Mouse (Mus musculus) liver, embryonic 14.5 days (tissue): ENCODE measurements around the gene Hipk1. TPM values are rescaled to one million over a fixed set of nuclear protein-coding genes. Genes with fewer than 3 reads are reported as not detected.

Source experiments
- ATAC-seq: fragments of 200-750 bp; cut with Nextera tagmentation; 2 replicates; pipeline ENCODE4 v1.8.0; 2017; ENCODE audit warnings: moderate number of reproducible peaks, mild to moderate bottlenecking, moderate library complexity; ENCODE audit not compliant: insufficient read depth
- DNase-seq, 3 experiments: peaks; one replicate each; pipeline ENCODE4 v3.0.0-alpha.2; 2012 to 2013; ENCODE audit warnings: low read depth in 3 of 3, low spot score in 3 of 3
- H3K27ac ChIP-seq: fragments of 300-500 bp; sonication (generic); 2 replicates; pipeline ENCODE4 v1.5.1; 2014; ENCODE audit warnings: moderate library complexity, mild to moderate bottlenecking, control low read depth, inconsistent platforms
- H3K27me3 ChIP-seq: fragments of 300-500 bp; sonication (generic); 2 replicates; pipeline ENCODE4 v1.6.1; 2014; ENCODE audit warnings: mild to moderate bottlenecking, low read length, moderate library complexity; ENCODE audit not compliant: control insufficient read depth, insufficient read depth
- H3K36me3 ChIP-seq: fragments of 300-500 bp; sonication (generic); replicated peaks from 2 replicates; pipeline ENCODE4 v1.6.1; 2014; ENCODE audit warnings: low read depth; ENCODE audit not compliant: control insufficient read depth, insufficient read depth
- H3K4me1 ChIP-seq, 2 experiments: fragments of 200-500 bp in 1 of 2; fragments of 300-500 bp in 1 of 2; sonication (generic) in 1 of 2; replicated peaks; 2 replicates each; pipeline ENCODE4 v1.6.1; 2012 to 2014; ENCODE audit warnings: antibody characterized with exemption in 1 of 2, inconsistent platforms in 1 of 2, low read length in 1 of 2; ENCODE audit not compliant: control insufficient read depth in 2 of 2, insufficient read depth in 2 of 2
- H3K4me2 ChIP-seq: fragments of 300-500 bp; sonication (generic); 2 replicates; pipeline ENCODE4 v1.6.1; 2014; ENCODE audit warnings: low read depth, mild to moderate bottlenecking, control low read depth, moderate library complexity
- H3K4me3 ChIP-seq, 2 experiments: fragments of 200-500 bp in 1 of 2; fragments of 300-500 bp in 1 of 2; sonication (generic) in 1 of 2; 2 replicates each; pipeline ENCODE4 v1.5.1; 2012 to 2014; ENCODE audit warnings: low read depth in 2 of 2, low read length in 2 of 2, mild to moderate bottlenecking in 2 of 2, control low read depth in 1 of 2, inconsistent platforms in 1 of 2, moderate library complexity in 1 of 2; ENCODE audit not compliant: insufficient read depth in 1 of 2
- H3K9ac ChIP-seq: fragments of 300-500 bp; sonication (generic); replicated peaks from 2 replicates; pipeline ENCODE4 v1.6.1; 2014; ENCODE audit warnings: mild to moderate bottlenecking, control low read depth, moderate library complexity
- H3K9me3 ChIP-seq: fragments of 300-500 bp; sonication (generic); 2 replicates; pipeline ENCODE4 v1.6.1; 2016; ENCODE audit warnings: low read length, mixed read lengths; ENCODE audit not compliant: control insufficient read depth
- CTCF ChIP-seq: IDR thresholded peaks from 2 replicates; pipeline ENCODE4 v1.5.1; 2016; ENCODE audit warnings: antibody characterized with exemption, low read depth, control low read depth
- EP300 ChIP-seq: IDR thresholded peaks from 2 replicates; pipeline ENCODE4 v1.6.1; 2016; ENCODE audit warnings: antibody characterized with exemption, low read depth
- WGBS: fragments of 180-500 bp; shearing (Covaris S2); extraction: QIAGEN DNeasy Blood & Tissue Kit; methylation state at CpG from one replicate; pipeline ENCODE4 v1.1.7; 2014; ENCODE audit not compliant: insufficient replicate concordance; 5-methylcytosine and 5-hydroxymethylcytosine counted together
- polyA plus RNA-seq, 2 experiments: library from polyadenylated mRNA; depleted of rRNA in 1 of 2; stranded (reverse) in 1 of 2; unstranded in 1 of 2; fragments of >200 nt; fragmentation: Nextera tagmentation in 1 of 2; extraction: Ambion mirVana in 1 of 2; gene quantifications; 2 replicates each; pipeline versions ENCODE4 v1.2.1 to v1.2.3; 2012 to 2014

Gene Hipk1
- polyA plus RNA-seq, 2 experiments = 17.1 to 22.4 TPM

GRCm38 (mm10) chr3:103805671-103806070, 14.3 kb upstream of the Hipk1 start:
- Histone ChIP-seq H3K4me1 (peaks cover 49 to 57% of the 10 kb centered on the region in 2 experiments), H3K27ac (peak overlapping the region; percentile 70), H3K4me2 (peak overlapping the region; percentile 5; the same call in 1 of the 2 replicates), H3K27me3 (no peaks in the 10 kb centered on the region), H3K36me3 (peaks cover 61% of the 10 kb centered on the region), H3K9me3 (no peaks in the 10 kb centered on the region), H3K9ac (no peak overlapping the region), H3K4me3 (no peak overlapping the region)
- no peak for DNase-seq
- TF ChIP-seq EP300 (no peak), CTCF (no peak)
- 79% methylated on average over 1 of the region's 1 CpGs for WGBS
- ATAC-seq = no peak

GRCm38 (mm10) chr3:103802861-103803260, 11.5 kb upstream of the Hipk1 start:
- Histone ChIP-seq H3K36me3 (peaks cover 62% of the 10 kb centered on the region), H3K9me3 (no peaks in the 10 kb centered on the region), H3K4me1 (peaks cover 69 to 71% of the 10 kb centered on the region in 2 experiments), H3K4me2 (peak overlapping the region; percentile 13; the same call in 1 of the 2 replicates), H3K27me3 (no peaks in the 10 kb centered on the region), H3K9ac (no peak overlapping the region), H3K4me3 (no peak overlapping the region), H3K27ac (peak overlapping the region; percentile 75)
- 43% methylated on average over 8 of the region's 8 CpGs for WGBS
- no peak for ATAC-seq
- TF ChIP-seq CTCF (no peak), EP300 (no peak)
- no peak for DNase-seq

GRCm38 (mm10) chr3:103801631-103802531, 10.5 kb upstream of the Hipk1 start:
- peak overlapping the region; percentile 90 for H3K27ac ChIP-seq
- H3K9ac ChIP-seq = peak overlapping the region; percentile 63
- peaks cover 67 to 68% of the 10 kb centered on the region in 2 experiments for H3K4me1 ChIP-seq
- H3K4me3 ChIP-seq = peak overlapping the region in 1 of 2 experiments; percentile 7; a peak in 1 of 4 replicates
- TF ChIP-seq EP300 = peak; percentile 27; the same call in 1 of the 2 replicates
- TF ChIP-seq CTCF = no peak
- WGBS = 16% methylated on average over 10 of the region's 10 CpGs
- no peaks in the 10 kb centered on the region for H3K27me3 ChIP-seq
- peak in 2 of 3 experiments; percentile 37 to 53 for DNase-seq
- peak; percentile 66 for ATAC-seq
- H3K9me3 ChIP-seq = no peaks in the 10 kb centered on the region
- peak overlapping the region; percentile 41 for H3K4me2 ChIP-seq
- H3K36me3 ChIP-seq = peaks cover 52% of the 10 kb centered on the region

- peak overlapping the region; percentile 99 for H3K27ac ChIP-seq
- peak overlapping the region; percentile 53 for H3K9ac ChIP-seq
- H3K9me3 ChIP-seq = no peaks in the 10 kb centered on the region
- no peaks in the 10 kb centered on the region for H3K27me3 ChIP-seq
- WGBS = 15% methylated on average over 2 of the region's 2 CpGs
- no peak overlapping the region for H3K4me3 ChIP-seq
- H3K36me3 ChIP-seq = peaks cover 31% of the 10 kb centered on the region
- H3K4me1 ChIP-seq = peaks cover 61 to 68% of the 10 kb centered on the region in 2 experiments
- H3K4me2 ChIP-seq = peak overlapping the region; percentile 61
- DNase-seq (peak; percentile 92 to 95 (median 94)), ATAC-seq (peak; percentile 91)
- TF ChIP-seq EP300 (peak; percentile 100), CTCF (no peak)
Observed at GRCm38 (mm10) chr3:103799507-103799906, 8.1 kb upstream of the Hipk1 start.

GRCm38 (mm10) chr3:103796389-103796788, 5.0 kb upstream of the Hipk1 start:
- Histone ChIP-seq H3K4me1 (peaks cover 61 to 71% of the 10 kb centered on the region in 2 experiments), H3K36me3 (peaks cover 6% of the 10 kb centered on the region), H3K9me3 (no peaks in the 10 kb centered on the region), H3K4me2 (no peak overlapping the region), H3K4me3 (no peak overlapping the region), H3K9ac (no peak overlapping the region), H3K27me3 (no peaks in the 10 kb centered on the region), H3K27ac (0 out of 2 replicates have a peak overlapping the region, but pooled peaks have one; percentile 25)
- 51% methylated on average over 2 of the region's 2 CpGs for WGBS
- TF ChIP-seq CTCF = no peak
- DNase-seq (no peak), ATAC-seq (no peak)
